Mouse (Mus musculus) myocyte (in vitro differentiated cells): ENCODE data around the gene Nr1h4.

Experiments used
- E2F4 ChIP-seq: IDR thresholded peaks from one replicate; pipeline ENCODE4 v1.6.1; 2011; ENCODE audit warnings: mild to moderate bottlenecking, control low read depth, moderate library complexity; ENCODE audit not compliant: insufficient read depth
- MAX ChIP-seq: IDR thresholded peaks from one replicate; pipeline ENCODE4 v1.6.1; 2011; ENCODE audit warnings: low read depth, mild to moderate bottlenecking, control low read depth
- MYOD1 ChIP-seq, 3 experiments: IDR thresholded peaks; one replicate each; pipeline ENCODE4 v1.6.1; 2011; ENCODE audit warnings: control low read depth in 2 of 3, low read depth in 2 of 3, mild to moderate bottlenecking in 2 of 3, moderate library complexity in 1 of 3; ENCODE audit not compliant: insufficient read length in 2 of 3, control insufficient read depth in 1 of 3
- POLR2A ChIP-seq: IDR thresholded peaks from one replicate; pipeline ENCODE4 v1.6.1; 2011; ENCODE audit warnings: low read depth, mild to moderate bottlenecking, control low read depth, moderate library complexity; ENCODE audit not compliant: insufficient read length
- POLR2AphosphoS2 ChIP-seq: IDR thresholded peaks from one replicate; pipeline ENCODE4 v1.6.1; 2011; ENCODE audit warnings: low read depth, control low read depth; ENCODE audit not compliant: insufficient read length
- REST ChIP-seq: IDR thresholded peaks from one replicate; pipeline ENCODE4 v1.6.1; 2011; ENCODE audit warnings: mild to moderate bottlenecking, control low read depth, moderate library complexity; ENCODE audit not compliant: insufficient read depth, insufficient read length
- TCF12 ChIP-seq: IDR thresholded peaks from one replicate; pipeline ENCODE4 v1.6.1; 2011; ENCODE audit warnings: mild to moderate bottlenecking, control low read depth; ENCODE audit not compliant: poor library complexity, insufficient read depth, severe bottlenecking
- USF1 ChIP-seq: IDR thresholded peaks from one replicate; pipeline ENCODE4 v1.6.1; 2011; ENCODE audit warnings: low read depth, mild to moderate bottlenecking, control low read depth, moderate library complexity

DNA sequence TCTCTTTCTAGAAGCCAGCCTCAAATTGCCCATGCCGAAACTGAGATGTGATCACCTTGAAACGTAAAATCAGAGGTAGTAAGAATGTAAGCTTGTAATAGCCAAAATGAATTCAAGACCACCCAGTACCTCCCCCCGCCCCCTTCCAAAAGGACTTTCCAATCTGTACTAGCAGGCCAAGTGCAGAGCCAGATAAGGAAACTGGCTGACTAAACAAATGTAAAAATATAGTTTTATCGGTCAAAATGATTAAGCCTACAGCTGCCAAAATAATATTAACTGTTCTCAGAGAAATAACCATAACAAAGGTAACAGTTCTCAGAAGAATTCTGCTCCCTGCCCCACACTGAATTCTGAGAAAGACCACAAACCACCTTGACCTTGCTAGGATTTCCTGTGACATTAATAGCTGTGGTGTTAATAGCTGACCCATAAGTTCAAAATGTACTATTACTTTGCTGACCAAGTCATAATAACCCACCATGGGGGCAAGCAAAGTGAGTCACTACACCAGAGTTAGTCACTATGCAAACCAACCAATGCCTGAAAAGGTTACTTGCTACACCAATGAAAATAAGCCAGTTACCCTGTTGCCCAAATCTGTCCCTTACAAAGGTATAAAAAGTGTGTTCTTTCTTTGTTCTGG is 68.5 kb downstream of the Nr1h4 start:
- no peak for TF ChIP-seq POLR2A
- no peak for TF ChIP-seq USF1
- TF ChIP-seq TCF12: no peak
- TF ChIP-seq MAX: no peak
- TF ChIP-seq POLR2AphosphoS2: no peak
- no peak for TF ChIP-seq E2F4
- TF ChIP-seq MYOD1 (IDR thresholded peaks at IDR 0.05; ENCODE audit: control insufficient read depth in 1 of 3, insufficient read length in 2 of 3, low read depth in 2 of 3): no peak
- no peak for TF ChIP-seq REST
